Mouse (Mus musculus): ENCODE data around the gene Jmjd1c. TPM values are rescaled to one million over a fixed set of nuclear protein-coding genes. Genes with fewer than 3 reads are reported as not detected.
"Not testable (repeated sequence)": the region's sequence is repeated elsewhere in the genome, so short reads cannot be mapped to it uniquely, and the experiment has no call there.

Gene Jmjd1c
- total and polyA plus RNA-seq, 3 experiments, result 8.5 to 36.8 (median 34.5) TPM

- Histone ChIP-seq H3K9ac (ENCODE audit: low read depth, low read length) (no peak overlapping the region), H3K4me1 (ENCODE audit: control insufficient read depth, insufficient read depth, low read length) (peaks cover 42% of the 10 kb centered on the region)
- no peak for TF ChIP-seq EP300 (IDR thresholded peaks at IDR 0.05; ENCODE audit: insufficient read depth, low read depth, low read length)
- no peak for TF ChIP-seq POLR2A (IDR thresholded peaks at IDR 0.05; ENCODE audit: insufficient read depth, low read depth, low read length)
- TF ChIP-seq CTCF (IDR thresholded peaks at IDR 0.05), result no peak
Measured at GRCm38 (mm10) chr10:67107017-67107761, 11.3 kb downstream of the Jmjd1c start.

GRCm38 (mm10) chr10:67108096-67108495, 12.2 kb downstream of the Jmjd1c start:
- Histone ChIP-seq H3K9ac (ENCODE audit: low read depth, low read length) (no peak overlapping the region), H3K79me2 (replicated peaks; ENCODE audit: control insufficient read depth, insufficient read depth, low read length) (peaks cover 17% of the 10 kb centered on the region), H3K27me3 (ENCODE audit: control insufficient read depth, insufficient read depth, low read length) (no peaks in the 10 kb centered on the region), H3K4me3 (no peak overlapping the region), H3K36me3 (ENCODE audit: control insufficient read depth, insufficient read depth, low read length) (peaks cover 20% of the 10 kb centered on the region), H3K27ac (no peak overlapping the region), H3K4me1 (ENCODE audit: control insufficient read depth, insufficient read depth, low read length) (peaks cover 36% of the 10 kb centered on the region)
- WGBS, result 67% methylated on average over 9 of the region's 9 CpGs
- DNase-seq, result peak in 1 of 2 experiments; percentile 12
- TF ChIP-seq POLR2A (IDR thresholded peaks at IDR 0.05; ENCODE audit: insufficient read depth, low read depth, low read length) (no peak), EP300 (IDR thresholded peaks at IDR 0.05; ENCODE audit: insufficient read depth, low read depth, low read length) (no peak), CTCF (IDR thresholded peaks at IDR 0.05) (no peak)
- intact Hi-C loops (cut with DNase I), result no loop called here

More at GRCm38 (mm10) chr10:67107017-67107761, 11.3 kb downstream of the Jmjd1c start:
- intact Hi-C loops (cut with DNase I), result no loop called here
- peaks cover 20% of the 10 kb centered on the region for H3K36me3 ChIP-seq (ENCODE audit: control insufficient read depth, insufficient read depth, low read length)
- no peak overlapping the region for H3K4me3 ChIP-seq
- H3K27ac ChIP-seq, result no peak overlapping the region
- H3K27me3 ChIP-seq (ENCODE audit: control insufficient read depth, insufficient read depth, low read length), result no peaks in the 10 kb centered on the region
- peaks cover 20% of the 10 kb centered on the region for H3K79me2 ChIP-seq (replicated peaks; ENCODE audit: control insufficient read depth, insufficient read depth, low read length)
- WGBS, result 58% methylated on average over 9 of the region's 9 CpGs
- DNase-seq, result no peak

- DNase-seq, result peak in 1 of 2 experiments; percentile 12
- Histone ChIP-seq H3K9ac (ENCODE audit: low read depth, low read length) (no peak overlapping the region), H3K79me2 (replicated peaks; ENCODE audit: control insufficient read depth, insufficient read depth, low read length) (peaks cover 15% of the 10 kb centered on the region), H3K27ac (no peak overlapping the region), H3K27me3 (ENCODE audit: control insufficient read depth, insufficient read depth, low read length) (no peaks in the 10 kb centered on the region), H3K36me3 (ENCODE audit: control insufficient read depth, insufficient read depth, low read length) (peaks cover 11% of the 10 kb centered on the region), H3K4me1 (ENCODE audit: control insufficient read depth, insufficient read depth, low read length) (peaks cover 27% of the 10 kb centered on the region), H3K4me3 (no peak overlapping the region)
- WGBS, result 89% methylated on average over 5 of the region's 5 CpGs
- intact Hi-C loops (cut with DNase I), result no loop called here
- TF ChIP-seq EP300 (IDR thresholded peaks at IDR 0.05; ENCODE audit: insufficient read depth, low read depth, low read length), result no peak
- no peak for TF ChIP-seq CTCF (IDR thresholded peaks at IDR 0.05)
Measured at GRCm38 (mm10) chr10:67109635-67110034, 13.7 kb downstream of the Jmjd1c start.

- peaks cover 24% of the 10 kb centered on the region for H3K4me1 ChIP-seq (ENCODE audit: control insufficient read depth, insufficient read depth, low read length)
- WGBS, result 58% methylated on average over 14 of the region's 14 CpGs
- intact Hi-C loops (cut with DNase I), result no loop called here
- H3K27ac ChIP-seq, result no peak overlapping the region
- H3K79me2 ChIP-seq (replicated peaks; ENCODE audit: control insufficient read depth, insufficient read depth, low read length), result peaks cover 13% of the 10 kb centered on the region
- no peaks in the 10 kb centered on the region for H3K27me3 ChIP-seq (ENCODE audit: control insufficient read depth, insufficient read depth, low read length)
- H3K36me3 ChIP-seq (ENCODE audit: control insufficient read depth, insufficient read depth, low read length), result peaks cover 10% of the 10 kb centered on the region
- H3K9ac ChIP-seq (ENCODE audit: low read depth, low read length), result no peak overlapping the region
- no peak overlapping the region for H3K4me3 ChIP-seq
- no peak for TF ChIP-seq POLR2A (IDR thresholded peaks at IDR 0.05; ENCODE audit: insufficient read depth, low read depth, low read length)
- no peak for TF ChIP-seq EP300 (IDR thresholded peaks at IDR 0.05; ENCODE audit: insufficient read depth, low read depth, low read length)
- no peak for TF ChIP-seq CTCF (IDR thresholded peaks at IDR 0.05)
- no peak for DNase-seq
Measured at GRCm38 (mm10) chr10:67111044-67111798, 15.3 kb downstream of the Jmjd1c start.

- H3K36me3 ChIP-seq (ENCODE audit: control insufficient read depth, insufficient read depth, low read length), result peaks cover 7% of the 10 kb centered on the region
- H3K27me3 ChIP-seq (ENCODE audit: control insufficient read depth, insufficient read depth, low read length), result no peaks in the 10 kb centered on the region
- DNase-seq, result no peak
- H3K4me3 ChIP-seq, result no peak overlapping the region
- H3K27ac ChIP-seq, result no peak overlapping the region
- intact Hi-C loops (cut with DNase I), result no loop called here
- WGBS, result 56% methylated on average over 5 of the region's 5 CpGs
- TF ChIP-seq POLR2A (IDR thresholded peaks at IDR 0.05; ENCODE audit: insufficient read depth, low read depth, low read length) (no peak), CTCF (IDR thresholded peaks at IDR 0.05) (no peak), EP300 (IDR thresholded peaks at IDR 0.05; ENCODE audit: insufficient read depth, low read depth, low read length) (no peak)
- H3K4me1 ChIP-seq (ENCODE audit: control insufficient read depth, insufficient read depth, low read length), result peaks cover 22% of the 10 kb centered on the region
- H3K79me2 ChIP-seq (replicated peaks; ENCODE audit: control insufficient read depth, insufficient read depth, low read length), result peaks cover 10% of the 10 kb centered on the region
- H3K9ac ChIP-seq (ENCODE audit: low read depth, low read length), result no peak overlapping the region
Measured at GRCm38 (mm10) chr10:67111799-67112177, 15.9 kb downstream of the Jmjd1c start.

- H3K27me3 ChIP-seq (ENCODE audit: control insufficient read depth, insufficient read depth, low read length); intact Hi-C loops (cut with DNase I); H3K4me3 ChIP-seq; DNase-seq; H3K36me3 ChIP-seq (ENCODE audit: control insufficient read depth, insufficient read depth, low read length); H3K79me2 ChIP-seq (replicated peaks; ENCODE audit: control insufficient read depth, insufficient read depth, low read length); H3K9ac ChIP-seq (ENCODE audit: low read depth, low read length); H3K27ac ChIP-seq: not testable (repeated sequence)
- 80% methylated on average over 5 of the region's 5 CpGs for WGBS
- H3K4me1 ChIP-seq (ENCODE audit: control insufficient read depth, insufficient read depth, low read length), result peaks cover 18% of the 10 kb centered on the region
Measured at GRCm38 (mm10) chr10:67112967-67113366, 17.0 kb downstream of the Jmjd1c start.

Data from heart, adult 2 months (tissue).